Mouse (Mus musculus) midbrain, embryonic 12.5 days (tissue): ENCODE measurements around the gene Gm16181. TPM values are rescaled to one million over a fixed set of nuclear protein-coding genes. Genes with fewer than 3 reads are reported as not detected.
"Not testable (repeated sequence)": the region's sequence is repeated elsewhere in the genome, so short reads cannot be mapped to it uniquely, and the experiment has no call there.

Source experiments
- ATAC-seq: fragments of 200-750 bp; cut with Nextera tagmentation; 2 replicates; pipeline ENCODE4 v1.8.0; 2017; ENCODE audit warnings: low read depth, moderate TSS enrichment, moderate library complexity; ENCODE audit not compliant: low FRiP score
- H3K27ac ChIP-seq: fragments of 300-500 bp; sonication (generic); replicated peaks from 2 replicates; pipeline ENCODE4 v1.5.1; 2016; ENCODE audit warnings: mild to moderate bottlenecking
- H3K27me3 ChIP-seq: fragments of 300-500 bp; sonication (generic); 2 replicates; pipeline ENCODE4 v1.6.1; 2016; ENCODE audit warnings: mild to moderate bottlenecking
- H3K36me3 ChIP-seq: fragments of 300-500 bp; sonication (generic); 2 replicates; pipeline ENCODE4 v1.6.1; 2016
- H3K4me1 ChIP-seq: fragments of 300-500 bp; sonication (generic); 2 replicates; pipeline ENCODE4 v1.6.1; 2016
- H3K4me2 ChIP-seq: fragments of 300-500 bp; sonication (generic); replicated peaks from 2 replicates; pipeline ENCODE4 v1.6.1; 2016; ENCODE audit warnings: mild to moderate bottlenecking, moderate library complexity
- H3K4me3 ChIP-seq: fragments of 300-500 bp; sonication (generic); 2 replicates; pipeline ENCODE4 v1.5.1; 2016; ENCODE audit warnings: mild to moderate bottlenecking
- H3K9ac ChIP-seq: fragments of 300-500 bp; sonication (generic); replicated peaks from 2 replicates; pipeline ENCODE4 v1.6.1; 2016; ENCODE audit warnings: mild to moderate bottlenecking, moderate library complexity
- H3K9me3 ChIP-seq: fragments of 300-500 bp; sonication (generic); 2 replicates; pipeline ENCODE4 v1.6.1; 2016; ENCODE audit warnings: mild to moderate bottlenecking
- WGBS: fragments of 180-500 bp; shearing (Covaris S2); methylation state at CpG from one replicate; pipeline ENCODE4 v1.1.7; 2016; 5-methylcytosine and 5-hydroxymethylcytosine counted together
- polyA plus RNA-seq: library from polyadenylated mRNA; unstranded; fragments of >200 nt; fragmentation: Nextera tagmentation; extraction: Ambion mirVana; gene quantifications from 2 replicates; pipeline ENCODE4 v1.2.1, GENCODE M21; 2016

Gene Gm16181
- polyA plus RNA-seq, 1 experiment from 2014 or later = 0.38 TPM

DNA sequence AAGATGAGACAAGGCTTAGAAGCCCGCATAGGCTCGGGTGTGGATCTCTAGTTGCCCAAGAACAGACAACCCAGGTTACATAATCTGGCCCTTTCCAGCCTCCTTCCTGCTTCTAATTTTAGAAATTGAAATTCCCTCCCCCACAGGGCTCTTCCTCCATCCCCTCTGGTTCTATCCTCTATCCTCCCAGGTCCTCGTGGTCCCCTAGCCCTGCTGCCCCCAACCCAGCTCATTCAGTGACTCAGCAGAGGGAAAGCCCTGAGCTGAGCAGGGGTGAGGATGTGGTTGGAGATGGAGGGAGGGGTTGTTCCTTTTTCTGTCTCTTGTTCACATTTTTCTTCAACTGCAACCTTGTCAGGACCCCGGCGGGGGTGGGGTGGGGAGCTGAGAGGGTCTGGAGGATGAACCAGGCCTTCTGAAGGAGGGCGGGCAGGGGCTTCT is 1.0 kb upstream of the Gm16181 start:
- H3K4me2 ChIP-seq = no peak overlapping the region
- H3K9me3 ChIP-seq = no peaks in the 10 kb centered on the region
- no peaks in the 10 kb centered on the region for H3K27me3 ChIP-seq
- H3K9ac ChIP-seq = no peak overlapping the region
- H3K36me3 ChIP-seq = peaks cover 30% of the 10 kb centered on the region
- 89% methylated on average over 6 of the region's 6 CpGs for WGBS
- no peaks in the 10 kb centered on the region for H3K4me1 ChIP-seq
- no peak overlapping the region for H3K4me3 ChIP-seq
- no peak for ATAC-seq
- H3K27ac ChIP-seq = no peak overlapping the region

DNA sequence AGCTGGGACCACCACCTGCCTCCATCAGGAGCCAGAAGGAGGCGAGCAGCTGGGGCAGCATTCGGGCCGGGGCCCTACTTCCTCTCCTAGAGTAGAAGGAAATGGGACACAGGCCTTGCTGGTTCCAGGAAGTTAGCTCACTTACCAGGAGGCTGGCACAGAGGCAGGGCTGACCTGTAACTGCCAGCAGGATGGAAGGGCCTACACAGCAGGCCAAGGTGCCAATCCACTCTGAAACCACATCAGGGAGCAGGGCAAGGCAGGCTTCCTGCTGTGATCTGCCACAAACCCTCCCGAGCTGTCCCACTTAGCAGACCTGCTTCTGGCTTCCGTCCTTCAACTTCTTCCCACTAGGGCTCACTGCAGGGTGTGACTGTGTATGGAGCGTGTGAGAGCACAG is 1.7 kb downstream of the Gm16181 start:
- Histone ChIP-seq H3K4me3 (no peak overlapping the region), H3K36me3 (peaks cover 43% of the 10 kb centered on the region), H3K4me1 (no peaks in the 10 kb centered on the region), H3K4me2 (no peak overlapping the region), H3K9me3 (no peaks in the 10 kb centered on the region), H3K9ac (no peak overlapping the region), H3K27me3 (no peaks in the 10 kb centered on the region), H3K27ac (no peak overlapping the region)
- no peak for ATAC-seq
- WGBS = 82% methylated on average over 6 of the region's 6 CpGs

- Histone ChIP-seq H3K36me3 (peaks cover 56% of the 10 kb centered on the region), H3K27ac (no peak overlapping the region), H3K4me2 (no peak overlapping the region), H3K27me3 (no peaks in the 10 kb centered on the region), H3K4me1 (no peaks in the 10 kb centered on the region), H3K4me3 (no peak overlapping the region), H3K9ac (no peak overlapping the region), H3K9me3 (no peaks in the 10 kb centered on the region)
- 95% methylated on average over 4 of the region's 4 CpGs for WGBS
- ATAC-seq = no peak
Observed at GRCm38 (mm10) chr17:35224641-35225040, 4.0 kb downstream of the Gm16181 start.

GRCm38 (mm10) chr17:35225456-35225855 is 4.8 kb downstream of the Gm16181 start:
- WGBS = 94% methylated on average over 5 of the region's 5 CpGs
- peaks cover 54% of the 10 kb centered on the region for H3K36me3 ChIP-seq
- H3K27me3 ChIP-seq = no peaks in the 10 kb centered on the region
- H3K4me1 ChIP-seq = no peaks in the 10 kb centered on the region
- H3K9ac ChIP-seq = no peak overlapping the region
- H3K27ac ChIP-seq = no peak overlapping the region
- no peak for ATAC-seq
- H3K9me3 ChIP-seq = no peaks in the 10 kb centered on the region
- no peak overlapping the region for H3K4me3 ChIP-seq
- no peak overlapping the region for H3K4me2 ChIP-seq

GRCm38 (mm10) chr17:35226561-35227046 is 6.0 kb downstream of the Gm16181 start:
- Histone ChIP-seq H3K27ac (no peak overlapping the region), H3K4me2 (no peak overlapping the region), H3K4me3 (no peak overlapping the region), H3K27me3 (no peaks in the 10 kb centered on the region), H3K36me3 (peaks cover 55% of the 10 kb centered on the region), H3K9me3 (no peaks in the 10 kb centered on the region), H3K4me1 (0 out of 2 replicates have a peak, but pooled peaks cover under 1% of the 10 kb centered on the region), H3K9ac (no peak overlapping the region)
- ATAC-seq = no peak
- WGBS = 89% methylated on average over 14 of the region's 14 CpGs

DNA sequence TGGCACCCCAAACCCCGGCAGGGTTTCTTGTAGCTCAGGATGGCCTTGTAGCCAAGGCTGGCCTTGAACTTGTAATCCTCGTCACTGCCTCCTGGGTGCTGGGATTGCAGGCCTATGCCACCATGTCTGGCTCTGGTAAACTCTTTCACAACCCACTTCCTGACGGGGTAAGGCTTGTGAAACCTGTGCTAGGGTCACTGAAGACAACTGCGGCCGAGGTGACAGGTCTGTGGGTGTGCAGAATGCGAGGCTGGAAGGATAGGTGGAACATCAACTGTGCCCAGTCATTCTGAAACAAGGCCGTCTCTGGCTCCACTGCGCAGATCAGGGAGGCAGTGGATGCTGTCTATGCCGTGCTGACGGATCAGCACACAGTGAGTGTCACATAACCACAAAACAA is 10.4 kb downstream of the Gm16181 start:
- Histone ChIP-seq H3K36me3 (peaks cover 49% of the 10 kb centered on the region), H3K4me2 (no peak overlapping the region), H3K27ac (no peak overlapping the region), H3K9ac (no peak overlapping the region), H3K4me3 (no peak overlapping the region), H3K27me3 (no peaks in the 10 kb centered on the region), H3K4me1 (peaks cover 20% of the 10 kb centered on the region), H3K9me3 (no peaks in the 10 kb centered on the region)
- ATAC-seq = no peak
- 93% methylated on average over 10 of the region's 10 CpGs for WGBS

- H3K36me3 ChIP-seq = peaks cover 46% of the 10 kb centered on the region
- 13% methylated on average over 12 of the region's 12 CpGs for WGBS
- H3K4me2 ChIP-seq = peak overlapping the region; percentile 21; the same call in 1 of the 2 replicates
Observed at GRCm38 (mm10) chr17:35232043-35232442, 11.4 kb downstream of the Gm16181 start.

DNA sequence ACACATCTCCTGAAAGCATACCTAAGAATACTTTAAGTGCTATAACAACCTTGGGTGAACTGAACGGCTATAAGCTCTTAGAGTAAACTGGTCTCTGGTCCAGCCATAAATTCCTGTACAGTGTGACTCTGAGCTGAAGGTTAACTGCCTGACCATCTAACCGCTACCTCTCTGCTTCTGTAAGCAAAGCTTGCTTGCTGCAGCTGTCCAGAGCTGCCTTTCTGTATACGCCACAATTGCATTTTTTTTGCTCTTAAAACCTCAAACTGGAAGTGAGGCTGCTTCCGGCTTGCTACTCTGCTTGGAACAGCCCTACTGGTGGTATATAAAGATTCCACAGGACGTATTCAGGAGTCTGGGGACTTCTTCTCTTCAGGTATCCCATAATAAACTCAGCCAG is 12.0 kb downstream of the Gm16181 start:
- no peak overlapping the region for H3K4me2 ChIP-seq
- peaks cover 27% of the 10 kb centered on the region for H3K4me1 ChIP-seq
- ATAC-seq = no peak
- H3K9ac ChIP-seq = no peak overlapping the region
- H3K27ac ChIP-seq = 0 out of 2 replicates have a peak overlapping the region, but pooled peaks have one; percentile 30
- H3K27me3 ChIP-seq = no peaks in the 10 kb centered on the region
- no peaks in the 10 kb centered on the region for H3K9me3 ChIP-seq
- no peak overlapping the region for H3K4me3 ChIP-seq
- 91% methylated on average over 5 of the region's 5 CpGs for WGBS
- H3K36me3 ChIP-seq = peaks cover 40% of the 10 kb centered on the region

More at GRCm38 (mm10) chr17:35232043-35232442, 11.4 kb downstream of the Gm16181 start:
- Histone ChIP-seq H3K9ac (0 out of 2 replicates have a peak overlapping the region, but pooled peaks have one; percentile 11), H3K9me3 (no peaks in the 10 kb centered on the region), H3K4me1 (peaks cover 27% of the 10 kb centered on the region), H3K27me3 (no peaks in the 10 kb centered on the region), H3K4me3 (no peak overlapping the region), H3K27ac (no peak overlapping the region)
- no peak for ATAC-seq

GRCm38 (mm10) chr17:35233114-35233980 is 12.7 kb downstream of the Gm16181 start, which contains the start of gene Atp6v1g2:
Gene Atp6v1g2 (plus strand): TSS chr17:35233660.
- Histone ChIP-seq H3K9ac (peak within 1 kb of the TSS; percentile 86; the same call in 1 of the 2 replicates), H3K4me2 (peak within 1 kb of the TSS; percentile 86), H3K27me3 (no peaks in the 10 kb centered on the region), H3K9me3 (no peaks in the 10 kb centered on the region), H3K27ac (peak within 1 kb of the TSS; percentile 95; the same call in 1 of the 2 replicates), H3K4me3 (peak within 1 kb of the TSS; percentile 66), H3K36me3 (peaks cover 37% of the 10 kb centered on the region), H3K4me1 (peaks cover 27% of the 10 kb centered on the region)
- no peak for ATAC-seq
- WGBS = 86% methylated on average over 18 of the region's 18 CpGs

DNA sequence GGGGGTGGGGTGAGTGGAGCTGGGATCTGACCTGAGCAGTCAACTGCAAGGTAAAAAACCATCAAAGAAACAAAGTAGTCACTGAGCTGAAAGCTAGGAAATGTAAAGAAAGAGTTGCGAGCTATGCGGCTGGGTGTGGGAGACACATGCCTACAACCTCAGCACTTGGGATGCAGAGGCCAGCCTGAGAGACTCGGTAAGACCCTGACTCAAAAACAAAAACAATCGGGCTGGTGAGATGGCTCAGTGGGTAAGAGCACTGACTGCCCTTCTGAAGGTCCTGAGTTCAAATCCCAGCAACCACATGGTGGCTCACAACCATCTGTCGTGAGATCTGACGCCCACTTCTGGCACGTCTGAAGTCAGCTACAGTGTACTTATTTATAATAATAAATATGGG is 13.5 kb downstream of the Gm16181 start:
- Histone ChIP-seq H3K4me1 (peaks cover 27% of the 10 kb centered on the region), H3K4me3 (0 out of 2 replicates have a peak overlapping the region, but pooled peaks have one; percentile 5), H3K36me3 (peaks cover 30% of the 10 kb centered on the region), H3K4me2 (peak overlapping the region; percentile 86; the same call in 1 of the 2 replicates)
- not testable (repeated sequence) for H3K9me3 ChIP-seq, ATAC-seq, H3K27ac ChIP-seq, H3K9ac ChIP-seq, H3K27me3 ChIP-seq
- 89% methylated on average over 7 of the region's 7 CpGs for WGBS

DNA sequence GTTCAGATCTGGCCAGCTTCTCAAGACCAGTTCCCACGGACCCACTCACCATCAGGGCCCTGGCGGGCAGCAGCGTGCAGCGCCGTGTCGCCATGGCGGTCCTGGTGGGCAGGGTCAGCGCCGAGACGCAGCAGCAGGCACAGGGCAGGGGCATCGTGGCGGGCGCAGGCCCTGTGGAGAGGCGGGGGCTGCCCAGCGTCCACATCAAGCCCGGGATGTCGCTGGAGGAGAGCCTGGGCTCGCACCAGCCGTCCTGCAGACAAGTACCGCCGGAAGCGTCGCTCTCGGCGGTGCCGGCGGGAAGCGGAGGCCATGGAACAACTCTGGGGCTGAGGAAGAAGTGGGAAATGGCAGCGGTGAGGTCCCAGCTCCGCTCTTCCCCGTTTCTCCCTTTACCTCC is 14.3 kb downstream of the Gm16181 start:
- Histone ChIP-seq H3K36me3 (peaks cover 22% of the 10 kb centered on the region), H3K9me3 (no peaks in the 10 kb centered on the region), H3K9ac (peak overlapping the region; percentile 86), H3K27ac (peak overlapping the region; percentile 95), H3K4me1 (peaks cover 27% of the 10 kb centered on the region), H3K27me3 (no peaks in the 10 kb centered on the region), H3K4me3 (peak overlapping the region; percentile 66), H3K4me2 (peak overlapping the region; percentile 86)
- WGBS = 8% methylated on average over 31 of the region's 31 CpGs
- ATAC-seq = 0 out of 2 replicates have a peak, but pooled peaks have one; percentile 7
